Mouse (Mus musculus): ENCODE measurements at regions not wholly inside any gene's neighbourhood (a gene's known extent, or its start where the extent isn't known, plus 50 kb on each side); places are given as distances from the start of the nearest gene placed in this dataset.

- no peak for DNase-seq (ENCODE audit: low spot score)
Measured at GRCm38 (mm10) chr9:74650036-74650435, 211.7 kb upstream of the Onecut1 start.

- DNase-seq (ENCODE audit: low spot score): no peak
Measured at GRCm38 (mm10) chr9:74655956-74656355, 205.8 kb upstream of the Onecut1 start.

GRCm38 (mm10) chr9:74656392-74656791 lies 205.3 kb upstream of the Onecut1 start:
- DNase-seq (ENCODE audit: low spot score): no peak

GRCm38 (mm10) chr9:74671356-74671952 lies 190.3 kb upstream of the Onecut1 start:
- no peak for DNase-seq (ENCODE audit: low spot score)

GRCm38 (mm10) chr9:74672261-74672660 lies 189.5 kb upstream of the Onecut1 start:
- no peak for DNase-seq (ENCODE audit: low spot score)

GRCm38 (mm10) chr9:74698229-74698628 lies 163.5 kb upstream of the Onecut1 start:
- DNase-seq (ENCODE audit: low spot score): no peak

- DNase-seq (ENCODE audit: low spot score): no peak
Measured at GRCm38 (mm10) chr9:74705698-74706097, 156.0 kb upstream of the Onecut1 start.

GRCm38 (mm10) chr9:74707608-74708007 lies 154.1 kb upstream of the Onecut1 start:
- DNase-seq (ENCODE audit: low spot score): no peak

- DNase-seq (ENCODE audit: low spot score): no peak
Measured at GRCm38 (mm10) chr9:74711698-74712097, 150.0 kb upstream of the Onecut1 start.

GRCm38 (mm10) chr9:74732451-74732850 lies 129.3 kb upstream of the Onecut1 start:
- no peak for DNase-seq (ENCODE audit: low spot score)

- DNase-seq (ENCODE audit: low spot score): no peak
Measured at GRCm38 (mm10) chr9:74741949-74742348, 119.8 kb upstream of the Onecut1 start.

GRCm38 (mm10) chr9:74747886-74748285 lies 113.8 kb upstream of the Onecut1 start:
- DNase-seq (ENCODE audit: low spot score): no peak

- DNase-seq (ENCODE audit: low spot score): no peak
Measured at GRCm38 (mm10) chr9:74758025-74758424, 103.7 kb upstream of the Onecut1 start.

GRCm38 (mm10) chr9:74758876-74759275 lies 102.8 kb upstream of the Onecut1 start:
- no peak for DNase-seq (ENCODE audit: low spot score)

- DNase-seq (ENCODE audit: low spot score): no peak
Measured at GRCm38 (mm10) chr9:74780419-74780818, 81.3 kb upstream of the Onecut1 start.

- DNase-seq (ENCODE audit: low spot score): no peak
Measured at GRCm38 (mm10) chr9:74793394-74793793, 68.3 kb upstream of the Onecut1 start.

- DNase-seq (ENCODE audit: low spot score): no peak
Measured at GRCm38 (mm10) chr9:74795994-74796393, 65.7 kb upstream of the Onecut1 start.

- DNase-seq (ENCODE audit: low spot score): no peak
Measured at GRCm38 (mm10) chr9:74797272-74797844, 64.4 kb upstream of the Onecut1 start.

GRCm38 (mm10) chr9:74801091-74801490 lies 60.6 kb upstream of the Onecut1 start:
- DNase-seq (ENCODE audit: low spot score): no peak

- no peak for DNase-seq (ENCODE audit: low spot score)
Measured at GRCm38 (mm10) chr9:74811437-74811836, 50.3 kb upstream of the Onecut1 start.
